Mouse (Mus musculus) gastrocnemius, adult 8-10 months (tissue): Measurements from ENCODE around the gene Nptx1. TPM values are rescaled to one million over a fixed set of nuclear protein-coding genes. Genes with fewer than 3 reads are reported as not detected.

Experiments
- DNase-seq, 2 experiments: peaks; one replicate each; pipeline ENCODE4 v3.0.0; 2022; ENCODE audit warnings: low spot score in 2 of 2
- total RNA-seq, 4 experiments: library from RNA; stranded (reverse); gene quantifications; 2 replicates each; pipeline ENCODE4 v1.2.4; 2022

The Nptx1 gene
- total RNA-seq, 4 experiments from 2014 or later, result 0.07 TPM; not detected in 3

DNA sequence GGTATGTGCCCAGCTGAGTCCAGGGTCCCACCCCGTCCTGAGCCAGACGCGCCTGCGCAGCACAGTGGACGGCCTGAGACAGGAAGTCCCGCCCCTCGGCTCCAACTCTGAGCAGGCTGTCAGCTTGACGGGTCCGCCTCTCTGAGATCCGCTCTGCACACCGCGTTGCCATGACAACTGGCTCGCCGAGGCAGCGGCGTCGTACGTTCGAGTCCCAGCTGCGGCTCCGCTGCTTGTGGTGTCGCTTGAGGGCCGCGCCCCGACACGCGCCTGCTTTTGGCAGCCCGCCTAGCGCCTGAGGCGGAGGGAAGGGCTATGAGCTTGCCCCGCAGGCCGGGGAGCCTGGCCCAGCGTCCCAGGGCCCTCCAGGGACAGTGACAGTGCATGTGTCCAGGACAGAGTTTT is 23.0 kb downstream of the Nptx1 start:
- peak; percentile 61 to 79 for DNase-seq

GRCm38 (mm10) chr11:119523392-119523791 is 24.2 kb downstream of the Nptx1 start:
- no peak for DNase-seq

DNA sequence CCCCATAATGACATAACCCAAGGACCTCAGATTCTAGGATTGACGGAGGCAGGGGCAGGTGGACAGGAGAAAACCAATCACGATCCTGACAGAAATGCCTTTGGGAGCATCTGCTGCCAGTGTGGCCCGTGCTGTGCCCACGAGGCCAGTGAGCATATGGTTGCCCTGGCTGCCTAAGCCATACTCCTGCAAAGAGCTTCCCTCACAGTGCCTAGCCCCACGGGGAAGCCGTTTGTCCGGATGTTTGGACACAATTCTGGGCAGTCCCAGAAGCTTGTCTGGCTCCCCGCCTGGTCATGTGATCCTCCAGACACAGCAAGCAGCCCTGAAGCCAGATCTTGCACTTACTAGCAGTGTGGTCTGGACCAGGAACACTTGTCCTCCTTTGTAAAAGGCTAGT is 24.8 kb downstream of the Nptx1 start:
- no peak for DNase-seq

DNA sequence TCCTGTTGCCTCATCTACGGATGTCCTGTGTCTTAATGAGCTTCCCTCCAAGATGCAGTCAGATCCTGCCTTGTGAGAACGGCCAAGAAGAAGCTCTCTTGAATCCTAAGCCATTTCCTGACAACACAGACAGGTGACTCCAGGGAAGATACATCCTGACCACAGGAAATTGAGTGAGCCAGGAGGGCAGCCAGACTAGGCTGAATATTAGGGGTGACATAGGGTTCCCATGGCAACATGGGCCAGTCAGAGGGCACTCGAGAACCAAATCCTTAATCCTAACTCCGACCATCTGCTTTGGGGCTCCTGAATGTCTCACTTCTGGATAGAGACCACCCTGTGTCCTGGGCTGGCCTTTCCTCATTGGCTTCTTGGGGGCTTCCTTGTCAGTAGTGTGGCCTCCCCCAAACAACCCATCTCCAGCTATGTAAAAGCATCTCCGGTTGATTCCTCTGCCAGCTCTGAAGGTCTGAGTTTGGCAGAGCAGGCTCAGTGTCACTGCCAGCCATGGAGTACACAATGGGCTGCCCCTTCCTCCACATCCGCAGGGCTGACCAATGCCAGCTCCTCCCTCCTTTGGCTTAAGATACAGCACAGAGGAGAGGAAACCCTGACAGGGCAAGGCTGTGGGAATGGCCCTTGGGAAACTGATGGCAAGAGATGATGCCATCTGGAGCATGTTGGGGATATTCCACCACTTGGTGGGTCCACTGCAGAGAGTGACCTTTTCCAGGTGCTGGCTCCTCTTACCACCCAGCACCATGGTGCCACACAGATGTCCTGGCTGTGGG is 25.4 kb downstream of the Nptx1 start:
- no peak for DNase-seq

DNA sequence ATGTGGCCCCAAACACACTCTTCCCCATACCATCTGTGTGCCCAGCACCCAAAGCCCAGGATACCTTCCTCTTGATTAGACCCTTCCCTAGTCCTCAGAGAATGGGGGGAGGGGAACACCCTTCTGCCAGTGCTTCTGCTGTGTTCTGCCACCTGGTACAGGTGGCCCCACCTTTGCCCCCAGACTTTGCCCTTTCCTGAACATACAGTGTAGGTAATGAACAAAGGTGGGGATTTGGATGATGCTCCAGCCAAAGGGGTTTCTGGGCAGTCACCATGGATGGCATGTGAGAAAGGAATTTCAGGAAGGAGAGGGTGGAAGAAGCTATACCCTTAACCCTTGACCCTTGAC is 26.9 kb downstream of the Nptx1 start:
- DNase-seq, result no peak

GRCm38 (mm10) chr11:119520005-119520712 is 27.4 kb downstream of the Nptx1 start:
- no peak for DNase-seq

- DNase-seq, result no peak
Observed at GRCm38 (mm10) chr11:119519387-119519786, 28.2 kb downstream of the Nptx1 start.

DNA sequence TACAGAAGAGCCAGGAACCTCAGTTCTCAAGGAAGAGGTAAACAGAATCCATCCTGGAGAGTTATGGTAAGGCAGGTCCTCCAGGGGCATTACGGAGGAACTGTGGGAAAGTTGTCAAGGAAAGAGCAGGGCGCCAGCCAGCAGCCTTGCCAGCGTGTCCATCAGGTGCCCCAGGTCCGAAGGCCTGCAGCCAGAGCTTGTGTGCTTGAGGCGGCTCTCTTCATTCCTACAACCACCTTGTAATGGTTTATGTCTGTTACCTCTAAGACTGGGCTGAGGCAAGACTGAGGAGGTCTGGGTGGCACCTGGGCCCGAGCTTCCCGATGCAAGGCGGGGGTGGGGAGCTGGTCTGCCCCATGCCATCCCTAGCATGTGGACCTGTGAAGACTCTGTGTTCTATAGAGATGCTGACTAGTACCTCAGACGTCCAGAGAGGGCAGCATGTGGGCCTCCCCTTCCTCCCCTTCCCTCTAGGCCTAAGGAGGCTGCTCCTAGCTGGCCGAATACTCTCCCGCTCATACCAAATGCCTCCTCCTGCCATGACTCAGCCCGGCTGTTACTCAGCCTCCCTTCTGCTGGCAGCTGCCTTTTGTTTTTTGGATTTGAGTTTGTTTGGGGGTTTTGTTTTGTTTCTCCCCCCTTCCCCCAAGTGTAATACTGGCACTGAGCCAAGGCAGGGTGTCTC is 30.7 kb downstream of the Nptx1 start:
- no peak for DNase-seq

- DNase-seq, result no peak
Observed at GRCm38 (mm10) chr11:119515823-119516676, 31.5 kb downstream of the Nptx1 start.

DNA sequence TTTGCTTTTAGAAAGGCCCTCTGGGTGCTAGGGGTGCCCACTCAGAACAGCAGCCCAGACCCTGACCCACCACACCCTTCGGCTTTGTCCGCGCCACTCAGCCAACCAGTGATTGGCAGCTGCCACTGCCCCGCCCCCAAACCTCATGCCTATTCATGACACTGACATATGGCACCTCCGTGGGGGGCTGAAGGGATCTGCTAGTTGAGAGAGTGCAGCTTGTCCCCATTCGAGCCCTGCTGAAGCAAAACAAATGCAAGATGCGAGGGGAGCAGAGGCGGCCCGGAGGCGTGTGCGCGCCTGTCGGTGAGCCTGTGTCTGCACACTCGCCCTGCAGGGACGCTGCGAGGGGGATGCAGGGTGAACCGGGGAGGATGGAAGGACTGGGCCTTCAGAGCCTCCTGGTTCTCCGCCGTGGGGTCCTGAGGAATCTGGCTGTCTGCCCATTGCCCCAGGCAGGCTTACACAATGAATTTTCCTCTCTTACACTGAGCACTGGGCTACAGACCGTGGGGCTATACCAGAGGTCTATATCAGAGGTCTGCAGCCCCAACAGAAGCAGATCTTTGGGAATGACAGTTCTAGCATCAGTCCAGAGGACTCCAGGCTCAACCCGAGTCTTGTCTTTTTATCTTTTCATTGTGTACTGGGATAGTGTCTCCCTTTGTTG is 32.5 kb downstream of the Nptx1 start:
- DNase-seq, result no peak

DNA sequence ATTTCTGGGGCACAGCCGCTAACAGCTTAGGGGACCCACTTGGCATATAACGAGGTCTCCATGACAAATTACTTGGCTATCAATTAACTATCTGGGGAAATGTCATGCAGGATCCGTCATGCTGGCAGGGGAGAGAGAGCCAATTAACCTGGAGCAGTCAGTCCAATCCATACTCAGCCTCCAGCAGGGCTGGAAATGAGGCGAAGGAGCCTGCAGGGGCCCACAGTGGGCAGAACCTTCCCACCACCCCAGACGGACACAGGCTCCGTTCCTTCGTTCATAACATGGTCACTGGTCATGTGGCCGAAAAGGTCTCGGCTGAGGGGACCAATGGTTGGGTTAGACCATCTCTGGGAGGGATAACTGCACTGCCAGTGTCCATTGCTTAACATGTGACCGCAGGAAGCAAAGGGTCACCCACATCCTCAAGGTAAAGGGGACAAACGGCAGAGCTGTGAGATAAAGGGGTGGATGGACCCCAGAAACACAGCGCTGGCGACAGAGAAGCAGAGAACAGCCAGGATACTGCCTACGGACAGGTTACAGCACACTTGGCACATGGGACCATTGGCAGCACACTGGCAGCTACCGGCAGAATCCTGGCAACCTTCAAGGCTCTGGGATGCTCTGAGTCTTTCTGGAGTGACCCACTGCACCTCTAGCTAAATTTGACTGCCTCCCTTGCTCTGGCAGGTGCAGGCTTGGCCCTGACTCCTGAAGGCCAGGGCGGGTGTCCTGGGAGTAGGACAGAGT is 33.3 kb downstream of the Nptx1 start:
- no peak for DNase-seq

DNA sequence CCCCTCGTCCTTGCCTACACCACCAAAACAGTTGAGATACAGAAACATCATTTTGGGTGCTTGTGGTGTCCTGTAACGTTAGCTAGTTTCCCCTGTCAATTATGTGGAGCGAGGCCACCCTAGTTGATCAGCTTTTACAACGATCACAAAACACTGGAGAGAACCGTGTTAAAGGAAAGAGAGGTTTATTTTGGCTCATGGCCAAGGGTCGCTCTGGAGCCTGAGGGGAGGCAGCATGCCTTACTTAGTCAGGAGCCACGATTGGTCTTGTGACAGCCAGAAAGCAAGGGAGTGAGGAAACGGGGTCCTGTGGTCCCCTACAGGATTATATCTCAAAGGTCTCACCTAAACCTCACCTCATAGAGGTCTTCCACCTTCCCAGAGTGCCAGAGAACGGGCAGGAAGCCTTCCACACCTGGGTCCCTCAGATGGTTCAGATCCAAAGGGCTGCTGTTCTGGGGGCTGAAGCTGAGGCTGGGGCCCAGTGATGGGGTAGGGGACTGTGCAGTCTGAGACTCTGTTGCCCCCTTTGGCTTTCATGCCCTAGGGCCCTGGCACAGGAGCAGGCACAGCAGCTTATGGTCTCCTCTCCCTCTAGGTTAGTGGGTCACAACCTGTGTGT is 34.4 kb downstream of the Nptx1 start:
- DNase-seq, result no peak

- no peak for DNase-seq
Observed at GRCm38 (mm10) chr11:119509165-119509776, 38.3 kb downstream of the Nptx1 start.

DNA sequence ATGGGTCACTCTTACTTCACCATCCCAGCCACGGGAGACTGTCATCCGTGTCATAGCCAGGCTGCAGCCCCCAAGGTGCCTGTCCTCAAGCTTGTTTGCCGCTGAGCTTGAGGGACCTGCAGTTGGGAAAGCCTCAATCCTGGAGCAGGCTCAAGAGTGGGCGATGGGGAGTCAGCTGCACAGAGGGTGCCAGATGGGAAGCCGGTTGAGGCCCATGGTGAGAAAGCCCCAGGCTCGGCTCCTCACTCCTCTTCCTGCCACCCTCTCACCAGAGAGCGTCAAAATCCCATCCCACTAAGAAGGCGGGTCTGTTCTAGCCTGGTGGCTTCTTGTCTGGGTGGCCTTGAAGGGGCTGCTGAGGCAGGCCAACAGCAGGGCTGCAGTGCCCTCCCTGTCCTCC is 39.8 kb downstream of the Nptx1 start:
- DNase-seq, result no peak

DNA sequence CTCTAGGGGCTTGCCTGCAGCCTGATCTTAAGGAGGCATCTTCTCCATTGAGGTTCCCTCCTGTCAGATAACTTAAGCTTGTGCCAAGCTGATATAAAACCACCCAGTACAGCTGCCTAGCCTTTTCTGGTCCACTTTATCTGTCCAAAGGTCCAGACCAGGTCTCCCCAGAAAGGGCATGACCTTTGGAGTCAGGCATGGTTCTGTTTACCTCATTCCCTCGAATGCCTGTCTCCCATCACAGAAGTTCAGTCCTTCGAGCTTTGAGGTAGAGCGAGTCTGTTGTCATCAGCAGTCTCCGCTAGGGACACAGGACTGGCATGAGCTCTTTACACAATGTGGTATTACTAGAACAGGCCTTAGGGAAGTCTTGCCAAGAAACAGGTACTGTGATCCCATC is 41.2 kb downstream of the Nptx1 start:
- no peak for DNase-seq

GRCm38 (mm10) chr11:119503675-119504074 is 43.9 kb downstream of the Nptx1 start:
- DNase-seq, result peak in 1 of 2 experiments; percentile 27

DNA sequence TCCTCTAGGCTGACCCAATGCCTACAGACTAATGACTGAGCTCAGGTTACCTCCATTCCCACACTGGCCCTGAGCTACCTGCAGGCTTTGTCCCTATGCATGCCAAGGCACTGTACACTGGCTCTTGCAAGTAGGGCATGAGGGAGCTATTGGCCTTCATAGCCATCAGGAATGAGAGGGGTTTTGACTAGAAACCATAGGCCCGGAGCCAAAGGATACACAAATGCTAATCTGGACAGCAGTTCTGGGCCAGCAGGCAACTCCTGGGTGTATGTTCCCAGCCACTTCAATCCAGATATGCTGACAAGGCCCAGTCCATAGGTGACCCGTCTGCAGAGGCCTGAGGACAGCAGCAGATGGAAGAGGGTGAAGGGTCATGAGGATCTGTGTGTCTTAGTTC is 47.5 kb downstream of the Nptx1 start:
- DNase-seq, result no peak

- DNase-seq, result no peak
Observed at GRCm38 (mm10) chr11:119499297-119499696, 48.3 kb downstream of the Nptx1 start.

DNA sequence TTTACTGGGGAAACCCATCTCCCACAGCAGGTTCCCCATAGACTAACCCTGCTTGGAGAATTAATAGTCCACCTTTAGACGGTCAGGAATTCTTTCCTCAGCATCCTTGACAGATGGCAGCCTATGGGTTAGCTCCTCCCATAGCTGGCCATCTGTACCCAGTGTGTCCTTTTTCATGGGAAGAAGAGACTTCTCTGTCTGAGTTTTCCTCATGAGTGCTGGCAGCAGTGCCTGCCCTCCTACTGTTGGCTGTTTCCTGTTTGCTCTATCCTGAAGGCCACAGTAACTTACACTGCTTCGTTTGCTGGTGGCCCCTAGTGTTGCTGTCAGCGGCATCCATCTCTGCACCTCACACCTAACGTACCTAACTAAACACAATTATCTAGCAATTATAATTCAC is 50.1 kb downstream of the Nptx1 start:
- no peak for DNase-seq
